11 mouse cellular contexts compared by ENCODE assay signal in the genomic region with DNA sequence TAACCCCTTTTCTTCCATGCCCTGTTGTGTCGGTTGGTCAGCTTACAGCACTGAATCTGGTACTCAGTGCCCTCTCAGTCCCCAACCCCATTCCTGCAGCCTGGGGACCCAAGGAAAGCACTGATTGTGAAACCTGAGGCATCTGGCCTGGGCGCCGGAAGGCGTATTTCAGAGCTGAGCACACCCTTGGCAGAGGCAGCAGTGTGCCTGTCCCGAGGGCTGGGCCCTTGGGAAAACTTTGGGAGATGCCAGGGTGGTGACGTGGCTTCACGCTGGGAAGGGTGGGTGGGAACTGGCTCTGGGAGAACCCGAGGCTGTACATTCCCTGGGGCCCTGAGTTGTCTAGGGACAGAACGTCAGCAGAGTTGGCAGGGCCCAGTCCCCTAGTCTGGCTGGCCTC.
A peak's percentile ranks its signal among the peaks of the same experiment; 100 is the strongest.
DNase-seq lines count a peak whose midpoint lies in the region; ATAC-seq and TF ChIP-seq lines count a peak whose summit lies in the region.
"Had no signal": no experiment of that assay in that cellular context is flagged by ENCODE, and none has a peak within 500 bp of the region (broad histone marks: within the 10 kb centered on the region; RNA-seq: fewer than 3 reads in every experiment).

No protein-coding gene starts in this region.

- no peaks in the 10 kb centered on the region for H3K36me3 ChIP-seq in stomach, postnatal 0 days (ENCODE audit: control insufficient read depth, insufficient read depth, low read length)
- H3K36me3 ChIP-seq: lung, embryonic 15.5 days had no signal

- H3K27me3 ChIP-seq in stomach, postnatal 0 days (ENCODE audit: control insufficient read depth, insufficient read depth, low read length) = no peaks in the 10 kb centered on the region
- H3K27me3 ChIP-seq: lung, embryonic 15.5 days had no signal

- intact Hi-C loops in heart, postnatal 25 days (cut with DNase I) = loop anchor here (5.0 kb wide), 3 partner anchors 42 to 72 kb away; partner anchors contain the start of gene Adamts2

- peak; percentile 27 for DNase-seq in ovary, postnatal 14 days (ENCODE audit: low spot score)
- no peak for DNase-seq in ovary, adult 18-20 months (ENCODE audit: low spot score)
- peak; percentile 86 for DNase-seq in gastrocnemius, adult 18-20 months (ENCODE audit: low spot score)
- DNase-seq in heart, postnatal 25 days (ENCODE audit: low spot score) = peak; percentile 75
- DNase-seq in stomach, postnatal 0 days (ENCODE audit: low spot score) = peak; percentile 32
- no peak for DNase-seq in spleen, adult 12 weeks (ENCODE audit: low spot score)
- DNase-seq: cerebellum, adult 9-10 months; right cerebral cortex, adult 18-20 months had no signal

- no peak for ATAC-seq in stomach, postnatal 0 days (ENCODE audit: low FRiP score, low TSS enrichment)
- ATAC-seq in CD4-positive, CD25-positive, alpha-beta regulatory T cell, adult 4 months = no peak
- ATAC-seq in megakaryocyte-erythroid progenitor cell, adult 5-6 weeks (replicated peaks; ENCODE audit: low FRiP score, low TSS enrichment, poor library complexity, severe bottlenecking) = no peak

- H3K4me3 ChIP-seq in stomach, postnatal 0 days (ENCODE audit: low read depth, low read length) = no peak overlapping the region
- H3K4me3 ChIP-seq: lung, embryonic 15.5 days had no signal

- WGBS in stomach, postnatal 0 days = 60% methylated on average over 9 of the region's 9 CpGs

- H3K9me3 ChIP-seq in stomach, postnatal 0 days (ENCODE audit: control insufficient read depth, low read length) = no peaks in the 10 kb centered on the region
- H3K9me3 ChIP-seq: lung, embryonic 15.5 days had no signal

- TF ChIP-seq EP300 in stomach, postnatal 0 days (optimal IDR thresholded peaks at IDR 0.05) = no peak

- no peak for TF ChIP-seq CTCF in stomach, postnatal 0 days (IDR thresholded peaks at IDR 0.05; ENCODE audit: low read depth)

- H3K27ac ChIP-seq in stomach, postnatal 0 days (replicated peaks) = no peak overlapping the region
- H3K27ac ChIP-seq: lung, embryonic 15.5 days had no signal

- H3K9ac ChIP-seq in stomach, postnatal 0 days (ENCODE audit: low read length) = no peak overlapping the region
- H3K9ac ChIP-seq: lung, embryonic 15.5 days had no signal

- H3K4me1 ChIP-seq in stomach, postnatal 0 days (replicated peaks; ENCODE audit: control insufficient read depth, insufficient read depth) = peaks cover 2% of the 10 kb centered on the region; the same call in 1 of the 2 replicates

- H3K4me2 ChIP-seq in stomach, postnatal 0 days (replicated peaks; ENCODE audit: low read depth) = no peak overlapping the region
- H3K4me2 ChIP-seq: lung, embryonic 15.5 days had no signal

Comparison
In these comparisons a context has a peak if more than half of its experiments do, and no peak if none do; other contexts are left out.
1. DNase-seq: peak in ovary, postnatal 14 days (single experiment), gastrocnemius, adult 18-20 months (single experiment), heart, postnatal 25 days (single experiment) and stomach, postnatal 0 days (single experiment); none in ovary, adult 18-20 months (single experiment) and spleen, adult 12 weeks (single experiment).